Mouse (Mus musculus) liver, postnatal 0 days (tissue): ENCODE results near the gene Cul7.

Source experiments
- CTCF ChIP-seq: sonication (generic); IDR thresholded peaks from 2 replicates; pipeline ENCODE4 v1.5.1; 2016; ENCODE audit warnings: antibody characterized with exemption, low read depth
- EP300 ChIP-seq: IDR thresholded peaks from 2 replicates; pipeline ENCODE4 v1.6.1; 2016; ENCODE audit warnings: antibody characterized with exemption, low read depth, mild to moderate bottlenecking

DNA sequence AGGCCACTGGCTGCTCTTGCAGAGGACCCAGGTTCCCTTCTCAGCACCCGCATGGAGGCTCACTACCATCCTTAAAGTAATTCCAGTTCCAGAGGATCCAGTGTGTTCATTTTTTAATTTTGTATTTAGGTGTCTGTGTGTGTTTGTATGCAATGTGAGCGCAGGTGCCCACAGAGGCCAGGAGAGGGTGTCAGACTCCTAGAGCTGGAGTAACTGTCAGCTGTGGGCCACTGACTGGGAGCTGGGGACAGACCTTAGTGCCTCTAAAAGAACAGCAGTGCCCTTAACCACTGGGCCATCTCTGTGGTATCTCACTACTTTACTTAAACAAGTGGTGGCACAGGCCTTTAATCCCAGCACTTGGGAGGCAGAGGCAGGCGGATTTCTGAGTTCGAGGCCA, 46.9 kb upstream of the Cul7 start:
- TF ChIP-seq CTCF (peak; percentile 8; the same call in 1 of the 2 replicates), EP300 (no peak)
